Mouse (Mus musculus): ENCODE measurements around the gene Wnt9b. TPM values are rescaled to one million over a fixed set of nuclear protein-coding genes. Genes with fewer than 3 reads are reported as not detected.

Wnt9b gene
- polyA plus RNA-seq (2014; fragmentation: Nextera tagmentation; extraction: Ambion mirVana) = 0.33 and 0.78 TPM in 2 replicates

GRCm38 (mm10) chr11:103749306-103750089, at the start of gene Wnt9b:
TSS of gene Wnt9b (minus strand) at chr11:103749821.
- whole genome bisulfite sequencing = under 1% methylated on average over 61 of the region's 68 CpGs
- H3K9ac ChIP-seq (replicated peaks; ENCODE audit: low read length) = peak within 1 kb of the TSS; percentile 44
- peak; percentile 72 for DNase-seq
- peak within 1 kb of the TSS; percentile 78 for H3K4me2 ChIP-seq (ENCODE audit: low read length)
- ATAC-seq (ENCODE audit: low FRiP score, low TSS enrichment) = no peak
- H3K4me3 ChIP-seq (replicated peaks; ENCODE audit: low read depth, low read length) = peak within 1 kb of the TSS; percentile 43
- peaks cover 46% of the 10 kb centered on the region for H3K27me3 ChIP-seq (ENCODE audit: control insufficient read depth, insufficient read depth, low read length)
- no peaks in the 10 kb centered on the region for H3K36me3 ChIP-seq (ENCODE audit: control insufficient read depth, insufficient read depth, low read length)
- no peaks in the 10 kb centered on the region for H3K9me3 ChIP-seq (ENCODE audit: control insufficient read depth, low read length)
- peaks cover 11% of the 10 kb centered on the region; the same call in 1 of the 2 replicates for H3K4me1 ChIP-seq (ENCODE audit: control insufficient read depth, insufficient read depth, low read length)
- H3K27ac ChIP-seq (replicated peaks; ENCODE audit: low read depth, low read length) = no peak within 1 kb of the TSS

GRCm38 (mm10) chr11:103789951-103790350, 40.3 kb upstream of the Wnt9b start:
- Histone ChIP-seq H3K27ac (replicated peaks; ENCODE audit: low read depth, low read length) (no peak overlapping the region), H3K27me3 (ENCODE audit: control insufficient read depth, insufficient read depth, low read length) (peaks cover 7% of the 10 kb centered on the region; the same call in 1 of the 2 replicates), H3K4me1 (ENCODE audit: control insufficient read depth, insufficient read depth, low read length) (no peaks in the 10 kb centered on the region), H3K9ac (replicated peaks; ENCODE audit: low read length) (no peak overlapping the region), H3K36me3 (ENCODE audit: control insufficient read depth, insufficient read depth, low read length) (no peaks in the 10 kb centered on the region), H3K9me3 (ENCODE audit: control insufficient read depth, low read length) (no peaks in the 10 kb centered on the region), H3K4me2 (ENCODE audit: low read length) (no peak overlapping the region), H3K4me3 (replicated peaks; ENCODE audit: low read depth, low read length) (no peak overlapping the region)
- DNase-seq = no peak
- WGBS = 81% methylated on average over 5 of the region's 5 CpGs
- no peak for ATAC-seq (ENCODE audit: low FRiP score, low TSS enrichment)

- Histone ChIP-seq H3K4me2 (ENCODE audit: low read length) (no peak overlapping the region), H3K36me3 (ENCODE audit: control insufficient read depth, insufficient read depth, low read length) (no peaks in the 10 kb centered on the region), H3K4me1 (ENCODE audit: control insufficient read depth, insufficient read depth, low read length) (peaks cover 12% of the 10 kb centered on the region), H3K27me3 (ENCODE audit: control insufficient read depth, insufficient read depth, low read length) (peaks cover 11% of the 10 kb centered on the region), H3K4me3 (replicated peaks; ENCODE audit: low read depth, low read length) (no peak overlapping the region), H3K9ac (replicated peaks; ENCODE audit: low read length) (no peak overlapping the region), H3K9me3 (ENCODE audit: control insufficient read depth, low read length) (no peaks in the 10 kb centered on the region), H3K27ac (replicated peaks; ENCODE audit: low read depth, low read length) (no peak overlapping the region)
- ATAC-seq (ENCODE audit: low FRiP score, low TSS enrichment) = no peak
- DNase-seq = no peak
- 79% methylated on average over 9 of the region's 9 CpGs for WGBS
These were observed 30.5 kb upstream of the Wnt9b start for GRCm38 (mm10) chr11:103780152-103780551.

GRCm38 (mm10) chr11:103774228-103774530, 24.6 kb upstream of the Wnt9b start:
- Histone ChIP-seq H3K36me3 (ENCODE audit: control insufficient read depth, insufficient read depth, low read length) (no peaks in the 10 kb centered on the region), H3K4me1 (ENCODE audit: control insufficient read depth, insufficient read depth, low read length) (peaks cover 45% of the 10 kb centered on the region), H3K9me3 (ENCODE audit: control insufficient read depth, low read length) (no peaks in the 10 kb centered on the region), H3K27me3 (ENCODE audit: control insufficient read depth, insufficient read depth, low read length) (peaks cover 49% of the 10 kb centered on the region), H3K4me2 (ENCODE audit: low read length) (peak overlapping the region; percentile 84), H3K9ac (replicated peaks; ENCODE audit: low read length) (peak overlapping the region; percentile 50), H3K27ac (replicated peaks; ENCODE audit: low read depth, low read length) (peak overlapping the region; percentile 53), H3K4me3 (replicated peaks; ENCODE audit: low read depth, low read length) (peak overlapping the region; percentile 44)
- peak; percentile 28; the same call in 1 of the 2 replicates for ATAC-seq (ENCODE audit: low FRiP score, low TSS enrichment)
- DNase-seq = no peak
- under 1% methylated on average over 19 of the region's 19 CpGs for WGBS

- peaks cover 45% of the 10 kb centered on the region for H3K4me1 ChIP-seq (ENCODE audit: control insufficient read depth, insufficient read depth, low read length)
- H3K4me2 ChIP-seq (ENCODE audit: low read length) = peak within 1 kb of the TSS; percentile 84
- under 1% methylated on average over 60 of the region's 60 CpGs for WGBS
- H3K27me3 ChIP-seq (ENCODE audit: control insufficient read depth, insufficient read depth, low read length) = peaks cover 49% of the 10 kb centered on the region
- H3K4me3 ChIP-seq (replicated peaks; ENCODE audit: low read depth, low read length) = peak within 1 kb of the TSS; percentile 44
- no peaks in the 10 kb centered on the region for H3K36me3 ChIP-seq (ENCODE audit: control insufficient read depth, insufficient read depth, low read length)
- peak within 1 kb of the TSS; percentile 50 for H3K9ac ChIP-seq (replicated peaks; ENCODE audit: low read length)
- DNase-seq (peak; percentile 84), ATAC-seq (ENCODE audit: low FRiP score, low TSS enrichment) (peak; percentile 75; the same call in 1 of the 2 replicates)
- peak within 1 kb of the TSS; percentile 61 for H3K27ac ChIP-seq (replicated peaks; ENCODE audit: low read depth, low read length)
- no peaks in the 10 kb centered on the region for H3K9me3 ChIP-seq (ENCODE audit: control insufficient read depth, low read length)
These were observed 24.0 kb upstream of the Wnt9b start, which contains the start of gene Wnt3 for GRCm38 (mm10) chr11:103773387-103774227. TSS of gene Wnt3 (plus strand) at chr11:103774150.

GRCm38 (mm10) chr11:103772505-103773386, 23.1 kb upstream of the Wnt9b start:
- Histone ChIP-seq H3K9me3 (ENCODE audit: control insufficient read depth, low read length) (no peaks in the 10 kb centered on the region), H3K4me3 (replicated peaks; ENCODE audit: low read depth, low read length) (peak overlapping the region; percentile 44), H3K27me3 (ENCODE audit: control insufficient read depth, insufficient read depth, low read length) (peaks cover 49% of the 10 kb centered on the region), H3K36me3 (ENCODE audit: control insufficient read depth, insufficient read depth, low read length) (no peaks in the 10 kb centered on the region), H3K4me1 (ENCODE audit: control insufficient read depth, insufficient read depth, low read length) (peaks cover 44% of the 10 kb centered on the region), H3K27ac (replicated peaks; ENCODE audit: low read depth, low read length) (peak overlapping the region; percentile 61; the same call in 1 of the 2 replicates), H3K9ac (replicated peaks; ENCODE audit: low read length) (peak overlapping the region; percentile 50), H3K4me2 (ENCODE audit: low read length) (peak overlapping the region; percentile 84)
- ATAC-seq (ENCODE audit: low FRiP score, low TSS enrichment) (no peak), DNase-seq (peak; percentile 46)
- WGBS = 2% methylated on average over 23 of the region's 23 CpGs

- peaks cover 47% of the 10 kb centered on the region for H3K27me3 ChIP-seq (ENCODE audit: control insufficient read depth, insufficient read depth, low read length)
- no peaks in the 10 kb centered on the region for H3K36me3 ChIP-seq (ENCODE audit: control insufficient read depth, insufficient read depth, low read length)
- peak; percentile 35 for DNase-seq
- H3K9ac ChIP-seq (replicated peaks; ENCODE audit: low read length) = no peak overlapping the region
- ATAC-seq (ENCODE audit: low FRiP score, low TSS enrichment) = no peak
- H3K9me3 ChIP-seq (ENCODE audit: control insufficient read depth, low read length) = no peaks in the 10 kb centered on the region
- no peak overlapping the region for H3K27ac ChIP-seq (replicated peaks; ENCODE audit: low read depth, low read length)
- H3K4me2 ChIP-seq (ENCODE audit: low read length) = peak overlapping the region; percentile 84
- H3K4me1 ChIP-seq (ENCODE audit: control insufficient read depth, insufficient read depth, low read length) = peaks cover 38% of the 10 kb centered on the region
- H3K4me3 ChIP-seq (replicated peaks; ENCODE audit: low read depth, low read length) = no peak overlapping the region; the same call in 1 of the 2 replicates
- WGBS = 2% methylated on average over 19 of the region's 19 CpGs
These were observed 21.7 kb upstream of the Wnt9b start for GRCm38 (mm10) chr11:103771160-103771817.

Data from midbrain, embryonic 14.5 days (tissue).